Mouse (Mus musculus) embryonic fibroblast, embryonic 13.5 days (primary cell): Measurements from ENCODE around the gene Nmur2.

Source experiments
- CTCF ChIP-seq: IDR thresholded peaks from 2 replicates; pipeline ENCODE4 v1.5.1; 2011; ENCODE audit warnings: mild to moderate bottlenecking, control low read depth, low read length, moderate library complexity, borderline replicate concordance; ENCODE audit not compliant: insufficient read depth
- POLR2A ChIP-seq: IDR thresholded peaks from 2 replicates; pipeline ENCODE4 v1.6.1; 2011; ENCODE audit warnings: low read depth, mild to moderate bottlenecking, control low read depth, low read length, moderate library complexity

DNA sequence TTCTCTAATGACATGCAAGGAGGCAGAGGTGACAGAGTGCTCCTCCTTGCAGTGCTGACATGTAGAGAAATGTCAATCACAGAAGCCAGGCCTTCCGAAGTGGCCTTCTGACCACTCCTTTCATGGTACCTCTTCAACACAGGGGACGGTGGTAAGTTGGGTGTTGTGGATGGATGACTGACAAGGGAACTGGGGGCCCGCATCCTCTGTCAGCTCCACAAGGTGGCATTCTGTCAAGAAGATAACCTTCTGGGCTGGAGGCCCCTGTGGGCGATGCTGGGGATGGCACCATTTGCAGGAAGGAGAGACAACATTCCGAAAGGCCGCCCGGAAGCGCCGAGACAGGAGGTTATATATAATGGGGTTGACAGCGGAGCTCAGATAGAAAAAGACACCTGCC is 14.0 kb downstream of the Nmur2 start:
- TF ChIP-seq POLR2A (no peak), CTCF (no peak)
